Mouse (Mus musculus) cortical plate, adult 2 months (tissue): ENCODE measurements around the gene Il12b. TPM values are rescaled to one million over a fixed set of nuclear protein-coding genes. Genes with fewer than 3 reads are reported as not detected.

Source experiments
- H3K27ac ChIP-seq: fragments of 200-500 bp; 2 replicates; pipeline ENCODE4 v1.5.1; 2012; ENCODE audit warnings: low read length, control low read depth, inconsistent platforms; ENCODE audit not compliant: insufficient read depth
- H3K4me1 ChIP-seq: fragments of 200-500 bp; 2 replicates; pipeline ENCODE4 v1.6.1; 2011; ENCODE audit warnings: low read length; ENCODE audit not compliant: control insufficient read depth, insufficient read depth
- H3K4me3 ChIP-seq: fragments of 200-500 bp; 2 replicates; pipeline ENCODE4 v1.5.1; 2011; ENCODE audit warnings: mild to moderate bottlenecking, low read length, control low read depth; ENCODE audit not compliant: insufficient read depth
- CTCF ChIP-seq: fragments of 200-500 bp; IDR thresholded peaks from 2 replicates; pipeline ENCODE4 v1.5.1; 2011; ENCODE audit warnings: mild to moderate bottlenecking, control low read depth, low read length; ENCODE audit not compliant: insufficient read depth; ENCODE audit errors: extremely low read depth
- POLR2A ChIP-seq: fragments of 200-500 bp; IDR thresholded peaks from 2 replicates; pipeline ENCODE4 v1.6.1; 2011; ENCODE audit warnings: mild to moderate bottlenecking, low read length, control low read depth; ENCODE audit not compliant: insufficient read depth; ENCODE audit errors: extremely low read depth
- polyA plus RNA-seq: library from polyadenylated mRNA; depleted of rRNA; stranded (reverse); fragments of >200 nt; gene quantifications from 2 replicates; pipeline ENCODE4 v1.2.3, GENCODE M21; 2012; rRNA removed

Gene Il12b
- not detected in 2 replicates for polyA plus RNA-seq

GRCm38 (mm10) chr11:44399763-44400162 lies at the start of gene Il12b:
Il12b (plus strand) TSS chr11:44400063.
- Histone ChIP-seq H3K4me3 (no peak within 1 kb of the TSS), H3K27ac (no peak within 1 kb of the TSS), H3K4me1 (peaks cover 3% of the 10 kb centered on the region; the same call in 1 of the 2 replicates)
- TF ChIP-seq CTCF (no peak), POLR2A (no peak)

- H3K4me3 ChIP-seq: no peak overlapping the region
- H3K27ac ChIP-seq: no peak overlapping the region
- TF ChIP-seq POLR2A: no peak
- TF ChIP-seq CTCF: no peak
- H3K4me1 ChIP-seq: no peaks in the 10 kb centered on the region
These were observed 44.9 kb upstream of the Il12b start for GRCm38 (mm10) chr11:44354860-44355470.

- Histone ChIP-seq H3K4me1 (no peaks in the 10 kb centered on the region), H3K4me3 (no peak overlapping the region), H3K27ac (no peak overlapping the region)
- TF ChIP-seq CTCF (no peak), POLR2A (no peak)
These were observed 43.7 kb upstream of the Il12b start for GRCm38 (mm10) chr11:44356171-44356570.

GRCm38 (mm10) chr11:44364536-44364935 lies 35.3 kb upstream of the Il12b start:
- Histone ChIP-seq H3K4me3 (no peak overlapping the region), H3K4me1 (no peaks in the 10 kb centered on the region), H3K27ac (no peak overlapping the region)
- TF ChIP-seq CTCF (no peak), POLR2A (no peak)

- TF ChIP-seq CTCF (no peak), POLR2A (no peak)
- H3K4me3 ChIP-seq: no peak overlapping the region
- no peaks in the 10 kb centered on the region for H3K4me1 ChIP-seq
- no peak overlapping the region for H3K27ac ChIP-seq
These were observed 32.2 kb upstream of the Il12b start for GRCm38 (mm10) chr11:44367711-44368110.

GRCm38 (mm10) chr11:44372856-44373255 lies 27.0 kb upstream of the Il12b start:
- Histone ChIP-seq H3K4me3 (no peak overlapping the region), H3K4me1 (no peaks in the 10 kb centered on the region), H3K27ac (no peak overlapping the region)
- TF ChIP-seq CTCF (no peak), POLR2A (no peak)

- TF ChIP-seq POLR2A: no peak
- no peak for TF ChIP-seq CTCF
- Histone ChIP-seq H3K27ac (no peak overlapping the region), H3K4me1 (no peaks in the 10 kb centered on the region), H3K4me3 (no peak overlapping the region)
These were observed 22.0 kb upstream of the Il12b start for GRCm38 (mm10) chr11:44377879-44378278.

GRCm38 (mm10) chr11:44380432-44381051 lies 19.3 kb upstream of the Il12b start:
- H3K4me3 ChIP-seq: no peak overlapping the region
- H3K27ac ChIP-seq: no peak overlapping the region
- H3K4me1 ChIP-seq: no peaks in the 10 kb centered on the region
- TF ChIP-seq POLR2A (no peak), CTCF (no peak)

- no peaks in the 10 kb centered on the region for H3K4me1 ChIP-seq
- TF ChIP-seq POLR2A (no peak), CTCF (no peak)
- no peak overlapping the region for H3K27ac ChIP-seq
- H3K4me3 ChIP-seq: no peak overlapping the region
These were observed 17.7 kb upstream of the Il12b start for GRCm38 (mm10) chr11:44382200-44382599.

GRCm38 (mm10) chr11:44387031-44387430 lies 12.8 kb upstream of the Il12b start:
- no peak overlapping the region for H3K27ac ChIP-seq
- H3K4me3 ChIP-seq: no peak overlapping the region
- TF ChIP-seq CTCF (no peak), POLR2A (no peak)
- H3K4me1 ChIP-seq: no peaks in the 10 kb centered on the region
